Mouse (Mus musculus) Patski (cell line): ENCODE results near the gene Zfp691. TPM values are rescaled to one million over a fixed set of nuclear protein-coding genes. Genes with fewer than 3 reads are reported as not detected.
A peak's percentile ranks its signal among the peaks of the same experiment; 100 is the strongest.

Source experiments
- ATAC-seq: fragments of 100-300 bp; one replicate; pipeline ENCODE4 v1.8.0; 2021
- CTCF ChIA-PET: fragments of 350-600 bp; sonication (Branson Sonifier 250); formaldehyde crosslinking; loops from one replicate; lab custom pipeline; 2022; ENCODE audit warnings: inconsistent platforms; lab: Charles Lee
- POLR2A ChIA-PET: fragments of 350-600 bp; sonication (Branson Sonifier 250); formaldehyde crosslinking; loops from one replicate; lab custom pipeline; 2022; ENCODE audit warnings: antibody characterized with exemption, inconsistent platforms; lab: Charles Lee
- DNase-seq: peaks from one replicate; pipeline ENCODE4 v3.0.0-alpha.2; 2011; ENCODE audit warnings: low read depth, low spot score
- H3K27me3 ChIP-seq: fragments of 371-371 bp; one replicate; pipeline ENCODE4 v1.5.1; 2021
- CTCF ChIP-seq: fragments of 100-300 bp; IDR thresholded peaks from one replicate; pipeline ENCODE4 v1.5.1; 2021
- in situ Hi-C: fragments of 300-500 bp; cut with MboI; formaldehyde crosslinking; loops from 3 replicates; pipeline ENCODE4 v1.11.1; 2018; ENCODE audit warnings: low pct_unique_long_range_greater_than_20kb, mixed read lengths
- polyA plus RNA-seq: library from polyadenylated mRNA; unstranded; gene quantifications from one replicate; pipeline ENCODE4 v1.2.3, GENCODE M21; 2021

Zfp691 gene
- polyA plus RNA-seq, 1 experiment from 2014 or later = 11.6 TPM

DNA sequence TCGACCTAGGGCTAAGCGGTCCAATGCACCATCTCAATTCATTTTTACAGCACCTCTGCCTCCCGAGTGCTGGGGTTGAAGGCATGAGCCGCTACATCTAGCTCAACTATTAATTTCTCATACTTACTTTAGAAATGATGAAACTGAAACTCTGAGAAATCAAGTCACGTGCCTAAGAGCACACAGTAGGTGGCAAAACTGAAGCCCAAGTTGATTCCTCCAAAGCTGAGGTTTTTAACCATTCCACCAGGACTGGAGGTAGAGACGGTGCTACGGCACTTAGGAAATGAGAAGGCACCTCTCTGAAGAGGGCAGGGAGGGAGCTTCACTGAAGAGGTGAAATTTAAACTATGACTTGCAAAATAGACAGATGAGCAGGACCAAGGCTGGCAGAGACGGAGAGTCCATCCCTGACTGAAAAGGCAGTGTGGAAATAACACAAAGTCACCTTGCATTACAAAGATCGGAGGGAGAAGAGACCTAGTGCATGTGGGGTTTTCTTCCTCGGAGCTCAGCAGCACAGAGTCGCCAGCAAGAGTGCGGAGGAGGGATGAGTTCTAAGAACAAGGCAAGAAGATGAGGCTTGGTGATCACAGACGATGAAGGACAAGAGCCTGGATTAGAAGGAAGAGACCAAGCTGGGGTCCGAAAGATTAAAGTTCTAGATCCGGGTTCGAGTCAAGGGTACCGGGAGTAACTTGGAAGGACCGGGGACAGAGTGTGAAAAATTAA, 910 bp downstream of the Zfp691 start:
- H3K27me3 ChIP-seq = no peaks in the 10 kb centered on the region
- no peak for TF ChIP-seq CTCF
- POLR2A ChIA-PET = interaction anchor here (0.7 kb wide), 1 partner anchor 22 kb away, joined by 3 read pairs; the partner anchor contains the start of gene Svbp
- DNase-seq = no peak
- in situ Hi-C loops = loop anchor here (25.0 kb wide), 1 partner anchor 536 kb away; no protein-coding TSS in a partner anchor
- CTCF ChIA-PET = interaction anchor here (0.8 to 2.8 kb wide), 8 partner anchors 14 to 169 kb away, joined by 3 to 10 read pairs (median 3); no protein-coding TSS in a partner anchor
- ATAC-seq = no peak

- ATAC-seq = no peak
These were observed 6.3 kb downstream of the Zfp691 start for GRCm38 (mm10) chr4:119167663-119168062.

DNA sequence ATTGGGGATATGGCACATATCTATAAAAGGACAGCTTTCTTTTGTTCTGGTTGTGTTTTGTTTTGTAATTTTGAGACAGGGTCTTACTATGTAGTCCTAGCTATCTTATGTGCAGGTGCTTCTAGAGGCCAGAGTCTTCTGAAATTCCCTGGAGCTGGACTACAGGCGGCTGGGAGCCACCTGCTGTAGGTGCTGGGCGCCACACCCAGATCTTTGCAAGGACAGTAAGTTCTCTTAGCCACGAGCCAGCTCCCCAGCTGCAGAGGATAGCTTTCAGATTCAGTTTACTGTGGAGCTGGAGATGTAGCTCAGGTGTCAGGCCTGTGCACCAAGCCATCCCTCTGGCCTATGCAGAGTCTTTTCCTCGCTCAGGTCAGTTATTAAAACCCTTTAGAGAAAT, 6.9 kb downstream of the Zfp691 start:
- ChIA-PET CTCF (interaction anchor here (1.2 to 1.3 kb wide), 2 partner anchors 157 to 162 kb away, joined by 3 to 6 read pairs; no protein-coding TSS in a partner anchor), POLR2A (no interaction called here)
- TF ChIP-seq CTCF = no peak
- no peak for ATAC-seq
- no peak for DNase-seq
- H3K27me3 ChIP-seq = no peaks in the 10 kb centered on the region
- in situ Hi-C loops = loop anchor here (5.0 to 25.0 kb wide), 2 partner anchors 160 to 530 kb away; no protein-coding TSS in a partner anchor

More at GRCm38 (mm10) chr4:119167663-119168062, 6.3 kb downstream of the Zfp691 start:
- POLR2A ChIA-PET = no interaction called here
- TF ChIP-seq CTCF = peak; percentile 63
- H3K27me3 ChIP-seq = no peaks in the 10 kb centered on the region
- CTCF ChIA-PET = interaction anchor here (1.3 kb wide), 1 partner anchor 158 kb away, joined by 3 read pairs; no protein-coding TSS in a partner anchor
- in situ Hi-C loops = loop anchor here (5.0 to 25.0 kb wide), 2 partner anchors 160 to 530 kb away; no protein-coding TSS in a partner anchor
- DNase-seq = no peak

- no peak for DNase-seq
- no peak for ATAC-seq
- TF ChIP-seq CTCF = no peak
- in situ Hi-C loops = loop anchor here (5.0 to 25.0 kb wide), 2 partner anchors 159 to 529 kb away; no protein-coding TSS in a partner anchor
- no peaks in the 10 kb centered on the region for H3K27me3 ChIP-seq
- CTCF ChIA-PET = interaction anchor here (0.7 to 1.1 kb wide), 4 partner anchors 38 to 174 kb away, joined by 3 read pairs; no protein-coding TSS in a partner anchor
- POLR2A ChIA-PET = no interaction called here
These were observed 8.1 kb downstream of the Zfp691 start for GRCm38 (mm10) chr4:119165916-119166315.

DNA sequence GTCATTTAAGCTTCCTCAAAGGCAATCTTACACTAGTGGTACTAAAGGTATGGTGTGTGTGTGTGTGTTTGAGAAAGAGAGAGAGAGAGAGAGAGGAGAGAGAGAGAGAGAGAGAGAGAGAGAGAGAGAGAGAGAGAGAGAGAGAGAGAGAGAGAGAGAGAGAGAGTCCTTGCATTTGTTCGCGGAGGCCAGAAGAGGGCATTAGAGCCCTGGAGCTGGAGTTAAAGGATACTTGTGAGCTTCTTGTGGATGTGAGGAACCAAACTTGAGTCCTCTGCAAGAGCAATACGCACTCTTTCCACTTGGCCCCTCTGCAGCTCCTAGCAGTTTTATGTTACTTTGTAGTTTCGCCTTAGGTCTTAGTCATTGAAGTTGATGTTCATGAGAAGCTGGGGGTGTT, 11.0 kb downstream of the Zfp691 start:
- TF ChIP-seq CTCF = no peak
- CTCF ChIA-PET = no interaction called here
- no peaks in the 10 kb centered on the region for H3K27me3 ChIP-seq
- in situ Hi-C loops = loop anchor here (25.0 kb wide), 1 partner anchor 526 kb away; no protein-coding TSS in a partner anchor
- DNase-seq (no peak), ATAC-seq (no peak)
- POLR2A ChIA-PET = no interaction called here

GRCm38 (mm10) chr4:119161358-119161757, 12.6 kb downstream of the Zfp691 start:
- DNase-seq = no peak
- H3K27me3 ChIP-seq = no peaks in the 10 kb centered on the region
- CTCF ChIA-PET = no interaction called here
- in situ Hi-C loops = loop anchor here (25.0 kb wide), 1 partner anchor 524 kb away; no protein-coding TSS in a partner anchor
- TF ChIP-seq CTCF = no peak
- no peak for ATAC-seq
- POLR2A ChIA-PET = no interaction called here

GRCm38 (mm10) chr4:119157891-119158290, 16.1 kb downstream of the Zfp691 start:
- no peak for TF ChIP-seq CTCF
- POLR2A ChIA-PET = interaction anchor here (0.6 kb wide), 1 partner anchor 14 kb away, joined by 3 read pairs; no protein-coding TSS in a partner anchor
- no peak for ATAC-seq

DNA sequence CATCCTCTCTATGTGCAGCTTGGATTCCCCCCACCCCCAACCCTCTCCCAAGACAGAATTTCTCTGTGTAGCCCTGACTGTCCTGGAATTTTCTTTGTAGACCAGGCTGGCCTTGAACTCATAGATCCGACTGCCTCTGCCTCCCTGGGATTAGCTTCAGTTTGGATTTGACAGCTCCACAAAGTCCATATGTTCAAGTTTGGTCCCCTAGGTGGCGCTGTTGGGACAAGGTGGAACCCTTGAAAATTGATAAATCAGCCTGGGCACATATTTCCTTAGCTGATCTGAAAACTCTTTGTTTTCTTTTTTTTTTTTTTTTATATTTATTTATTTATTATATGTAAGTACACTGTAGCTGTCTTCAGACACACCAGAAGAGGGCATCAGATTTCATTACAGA, 16.8 kb downstream of the Zfp691 start:
- ATAC-seq (no peak), DNase-seq (no peak)
- POLR2A ChIA-PET = interaction anchor here (0.6 kb wide), 1 partner anchor 15 kb away, joined by 3 read pairs; no protein-coding TSS in a partner anchor
- CTCF ChIA-PET = interaction anchor here (0.8 to 1.6 kb wide), 10 partner anchors 10 to 151 kb away, joined by 3 to 9 read pairs (median 3); partner anchors contain the start of genes AU022252 and P3h1
- TF ChIP-seq CTCF = peak; percentile 31
- in situ Hi-C loops = loop anchor here (25.0 kb wide), 1 partner anchor 520 kb away; no protein-coding TSS in a partner anchor
- no peaks in the 10 kb centered on the region for H3K27me3 ChIP-seq

More at GRCm38 (mm10) chr4:119157891-119158290, 16.1 kb downstream of the Zfp691 start:
- H3K27me3 ChIP-seq = no peaks in the 10 kb centered on the region
- in situ Hi-C loops = loop anchor here (25.0 kb wide), 1 partner anchor 521 kb away; no protein-coding TSS in a partner anchor
- no peak for DNase-seq
- CTCF ChIA-PET = interaction anchor here (0.8 to 1.6 kb wide), 7 partner anchors 12 to 152 kb away, joined by 3 to 6 read pairs (median 3); no protein-coding TSS in a partner anchor

DNA sequence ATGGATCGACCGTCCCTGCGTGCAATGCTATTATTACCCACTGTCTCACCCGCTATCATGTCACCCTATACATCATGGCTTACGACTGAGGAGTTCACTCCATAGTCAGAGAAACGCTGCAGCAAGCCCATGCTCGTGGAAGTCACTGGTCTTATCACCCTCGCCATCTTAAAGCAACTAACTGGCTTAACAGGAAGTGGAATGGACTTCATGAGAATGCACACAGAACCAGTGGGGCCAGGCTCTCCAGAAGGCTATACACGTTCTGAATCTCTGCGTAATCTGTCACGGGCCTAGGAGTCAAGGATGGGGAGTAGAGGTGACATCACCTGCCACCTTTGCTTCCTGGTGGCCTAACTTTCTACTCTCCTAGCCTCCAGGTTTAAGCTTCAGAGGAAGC, 25.3 kb downstream of the Zfp691 start:
- POLR2A ChIA-PET = no interaction called here
- ATAC-seq = no peak
- CTCF ChIA-PET = no interaction called here
- in situ Hi-C loops = no loop called here
- TF ChIP-seq CTCF = no peak
- DNase-seq = no peak
- no peaks in the 10 kb centered on the region for H3K27me3 ChIP-seq

DNA sequence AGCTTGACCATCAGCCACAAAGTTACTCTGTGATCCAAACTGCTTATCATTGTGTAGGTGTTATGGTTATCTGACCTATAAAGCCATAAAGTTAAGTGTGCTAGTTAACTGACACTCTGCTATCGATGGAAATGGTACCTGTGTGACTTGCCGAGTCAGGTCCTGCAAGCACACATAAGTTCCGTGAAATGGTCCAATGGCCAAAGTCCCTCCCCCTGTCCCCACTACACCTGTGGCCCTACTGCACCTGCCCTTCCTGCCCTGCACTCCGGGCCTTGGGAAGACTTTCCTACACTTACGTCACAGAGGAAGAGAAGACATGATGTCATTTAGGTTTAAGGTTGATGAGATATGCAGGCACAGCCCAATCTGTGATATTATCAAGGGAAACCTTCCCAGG, 26.6 kb downstream of the Zfp691 start:
- DNase-seq (no peak), ATAC-seq (no peak)
- H3K27me3 ChIP-seq = no peaks in the 10 kb centered on the region
- ChIA-PET CTCF (interaction anchor here (2.1 kb wide), 1 partner anchor 10 kb away, joined by 9 read pairs; no protein-coding TSS in a partner anchor), POLR2A (no interaction called here)
- TF ChIP-seq CTCF = no peak
- in situ Hi-C loops = no loop called here
